Mouse (Mus musculus) cerebellum, postnatal 25 days (tissue): ENCODE results near the gene Slc9a1.

ENCODE experiments used
- DNase-seq, 2 experiments: peaks; one replicate each; pipeline ENCODE4 v3.0.0; 2021; ENCODE audit warnings: mixed read lengths in 2 of 2

Slc9a1 gene

GRCm38 (mm10) chr4:133369553-133370297, at the start of gene Slc9a1:
Gene Slc9a1, plus strand, starts transcription at chr4:133369706.
- peak; percentile 98 to 99 for DNase-seq

- DNase-seq = no peak
These were observed 41.4 kb upstream of the Slc9a1 start for GRCm38 (mm10) chr4:133328129-133328528.

GRCm38 (mm10) chr4:133330296-133330695, 39.2 kb upstream of the Slc9a1 start:
- no peak for DNase-seq

- no peak for DNase-seq
These were observed 36.2 kb upstream of the Slc9a1 start for GRCm38 (mm10) chr4:133333306-133333705.

GRCm38 (mm10) chr4:133337833-133338520, 31.5 kb upstream of the Slc9a1 start:
- DNase-seq = no peak

- no peak for DNase-seq
These were observed 30.9 kb upstream of the Slc9a1 start for GRCm38 (mm10) chr4:133338521-133339095.

GRCm38 (mm10) chr4:133339148-133339749, 30.3 kb upstream of the Slc9a1 start:
- DNase-seq = peak; percentile 100

- DNase-seq = no peak
These were observed 29.3 kb upstream of the Slc9a1 start for GRCm38 (mm10) chr4:133340217-133340616.

- peak; percentile 38 to 71 for DNase-seq
These were observed 25.4 kb upstream of the Slc9a1 start for GRCm38 (mm10) chr4:133344112-133344511.

- DNase-seq = no peak
These were observed 23.8 kb upstream of the Slc9a1 start for GRCm38 (mm10) chr4:133345702-133346101.

GRCm38 (mm10) chr4:133346577-133346976, 22.9 kb upstream of the Slc9a1 start:
- no peak for DNase-seq

- DNase-seq = no peak
These were observed 21.9 kb upstream of the Slc9a1 start for GRCm38 (mm10) chr4:133347624-133348023.

- no peak for DNase-seq
These were observed 21.3 kb upstream of the Slc9a1 start for GRCm38 (mm10) chr4:133348051-133348775.

- no peak for DNase-seq
These were observed 16.7 kb upstream of the Slc9a1 start for GRCm38 (mm10) chr4:133352797-133353196.

- DNase-seq = no peak
These were observed 15.8 kb upstream of the Slc9a1 start, which contains the start of gene Wdtc1 for GRCm38 (mm10) chr4:133353367-133354365. Gene Wdtc1, minus strand, starts transcription at chr4:133353481.

GRCm38 (mm10) chr4:133354641-133355040, 14.9 kb upstream of the Slc9a1 start:
- DNase-seq = no peak

GRCm38 (mm10) chr4:133370298-133371274, 1.1 kb downstream of the Slc9a1 start:
- DNase-seq = peak; percentile 49 to 54

- DNase-seq = peak; percentile 29 to 32
These were observed 2.2 kb downstream of the Slc9a1 start for GRCm38 (mm10) chr4:133371621-133372277.

GRCm38 (mm10) chr4:133372278-133372665, 2.8 kb downstream of the Slc9a1 start:
- DNase-seq = peak; percentile 41 to 45
